Mouse (Mus musculus): ENCODE data around the gene Entr1. TPM values are rescaled to one million over a fixed set of nuclear protein-coding genes. Genes with fewer than 3 reads are reported as not detected.

Entr1 gene
- 81.4 and 86.0 TPM in 2 replicates for polyA plus RNA-seq (2015; fragmentation: Nextera tagmentation; extraction: Ambion mirVana)

GRCm38 (mm10) chr2:26389154-26389690 is at the start of gene Entr1, which contains the start of gene Pmpca:
Gene Entr1, minus strand, starts transcription at chr2:26389316.
Gene Pmpca, plus strand, starts transcription at chr2:26389339.
- Histone ChIP-seq H3K27ac (ENCODE audit: low read length) (peak within 1 kb of the TSS; percentile 43; the same call in 1 of the 2 replicates), H3K9ac (ENCODE audit: low read length) (peak within 1 kb of the TSS; percentile 90), H3K27me3 (ENCODE audit: control insufficient read depth, insufficient read depth, low read length) (no peaks in the 10 kb centered on the region), H3K4me1 (ENCODE audit: control insufficient read depth, insufficient read depth, low read length) (peaks cover 11% of the 10 kb centered on the region), H3K36me3 (ENCODE audit: control insufficient read depth, insufficient read depth) (peaks cover 52% of the 10 kb centered on the region), H3K4me2 (ENCODE audit: low read depth, low read length) (peak within 1 kb of the TSS; percentile 94), H3K9me3 (replicated peaks; ENCODE audit: control insufficient read depth, low read length) (no peaks in the 10 kb centered on the region), H3K4me3 (ENCODE audit: low read length) (peak within 1 kb of the TSS; percentile 92)
- under 1% methylated on average over 60 of the region's 60 CpGs for WGBS
- ATAC-seq (replicated peaks; ENCODE audit: extremely low read depth, insufficient read depth, low FRiP score), result peak; percentile 87

DNA sequence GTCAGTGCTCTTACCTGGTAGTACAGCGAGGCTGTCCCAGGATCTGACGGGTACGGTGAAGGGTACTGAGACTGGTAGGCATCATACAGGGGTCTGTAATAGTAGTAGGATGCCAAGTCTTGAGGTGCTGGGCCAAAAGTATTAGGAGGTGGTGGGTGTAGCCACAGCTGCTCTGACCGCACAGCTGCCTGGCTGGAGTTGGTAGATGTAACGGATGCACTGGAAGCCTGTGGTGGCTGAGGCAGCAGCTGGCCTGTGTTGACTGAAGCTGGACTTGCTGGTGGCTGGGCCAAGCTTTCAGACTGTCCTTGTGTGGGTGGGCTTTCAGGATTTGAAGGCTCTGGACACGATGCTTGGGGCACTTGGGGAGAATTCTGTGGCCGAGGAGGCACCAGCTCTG is 49.3 kb upstream of the Entr1 start:
- 84% methylated on average over 7 of the region's 7 CpGs for WGBS
- H3K4me3 ChIP-seq (ENCODE audit: low read length), result no peak overlapping the region
- 0 out of 2 replicates have a peak overlapping the region, but pooled peaks have one; percentile 17 for H3K9ac ChIP-seq (ENCODE audit: low read length)
- no peaks in the 10 kb centered on the region for H3K9me3 ChIP-seq (replicated peaks; ENCODE audit: control insufficient read depth, low read length)
- peaks cover 45% of the 10 kb centered on the region for H3K36me3 ChIP-seq (ENCODE audit: control insufficient read depth, insufficient read depth)
- no peak for ATAC-seq (replicated peaks; ENCODE audit: extremely low read depth, insufficient read depth, low FRiP score)
- H3K4me1 ChIP-seq (ENCODE audit: control insufficient read depth, insufficient read depth, low read length), result peaks cover 5% of the 10 kb centered on the region
- no peak overlapping the region for H3K4me2 ChIP-seq (ENCODE audit: low read depth, low read length)
- H3K27me3 ChIP-seq (ENCODE audit: control insufficient read depth, insufficient read depth, low read length), result no peaks in the 10 kb centered on the region
- H3K27ac ChIP-seq (ENCODE audit: low read length), result no peak overlapping the region

DNA sequence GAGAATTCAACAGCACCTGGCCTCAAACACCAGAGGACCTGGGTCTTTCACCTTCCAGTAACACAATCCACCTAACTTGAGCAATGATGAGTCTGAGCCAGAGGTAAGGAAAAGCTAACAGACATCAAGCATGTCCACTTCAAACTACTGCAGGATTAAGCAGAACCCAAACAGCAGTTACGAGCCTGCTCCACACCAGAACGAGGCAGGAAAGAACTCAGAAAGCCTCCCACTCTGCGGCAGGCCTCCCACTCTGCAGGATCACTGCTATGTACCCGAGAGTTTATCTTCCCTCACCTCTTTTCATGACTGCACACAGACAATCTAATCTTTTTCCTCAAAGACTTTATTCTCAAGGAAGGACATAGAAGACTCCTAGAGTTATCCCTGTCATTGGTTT is 48.1 kb upstream of the Entr1 start:
- no peak for ATAC-seq (replicated peaks; ENCODE audit: extremely low read depth, insufficient read depth, low FRiP score)
- Histone ChIP-seq H3K4me1 (ENCODE audit: control insufficient read depth, insufficient read depth, low read length) (no peaks in the 10 kb centered on the region; the same call in 1 of the 2 replicates), H3K9me3 (replicated peaks; ENCODE audit: control insufficient read depth, low read length) (no peaks in the 10 kb centered on the region), H3K36me3 (ENCODE audit: control insufficient read depth, insufficient read depth) (peaks cover 54% of the 10 kb centered on the region), H3K4me3 (ENCODE audit: low read length) (no peak overlapping the region), H3K27ac (ENCODE audit: low read length) (no peak overlapping the region), H3K4me2 (ENCODE audit: low read depth, low read length) (no peak overlapping the region), H3K27me3 (ENCODE audit: control insufficient read depth, insufficient read depth, low read length) (no peaks in the 10 kb centered on the region), H3K9ac (ENCODE audit: low read length) (0 out of 2 replicates have a peak overlapping the region, but pooled peaks have one; percentile 13)
- WGBS, result 56% methylated on average over 4 of the region's 4 CpGs

- peaks cover 51% of the 10 kb centered on the region for H3K36me3 ChIP-seq (ENCODE audit: control insufficient read depth, insufficient read depth)
- ATAC-seq (replicated peaks; ENCODE audit: extremely low read depth, insufficient read depth, low FRiP score), result no peak
- H3K4me3 ChIP-seq (ENCODE audit: low read length), result no peak overlapping the region
- no peaks in the 10 kb centered on the region for H3K9me3 ChIP-seq (replicated peaks; ENCODE audit: control insufficient read depth, low read length)
- H3K27me3 ChIP-seq (ENCODE audit: control insufficient read depth, insufficient read depth, low read length), result no peaks in the 10 kb centered on the region
- H3K4me2 ChIP-seq (ENCODE audit: low read depth, low read length), result no peak overlapping the region
- no peaks in the 10 kb centered on the region; the same call in 1 of the 2 replicates for H3K4me1 ChIP-seq (ENCODE audit: control insufficient read depth, insufficient read depth, low read length)
- no peak overlapping the region for H3K27ac ChIP-seq (ENCODE audit: low read length)
- 85% methylated on average over 7 of the region's 7 CpGs for WGBS
- no peak overlapping the region for H3K9ac ChIP-seq (ENCODE audit: low read length)
Observed at GRCm38 (mm10) chr2:26434791-26435572, 45.9 kb upstream of the Entr1 start.

- no peaks in the 10 kb centered on the region for H3K9me3 ChIP-seq (replicated peaks; ENCODE audit: control insufficient read depth, low read length)
- ATAC-seq (replicated peaks; ENCODE audit: extremely low read depth, insufficient read depth, low FRiP score), result no peak
- H3K4me1 ChIP-seq (ENCODE audit: control insufficient read depth, insufficient read depth, low read length), result no peaks in the 10 kb centered on the region
- H3K27me3 ChIP-seq (ENCODE audit: control insufficient read depth, insufficient read depth, low read length), result no peaks in the 10 kb centered on the region
- H3K36me3 ChIP-seq (ENCODE audit: control insufficient read depth, insufficient read depth), result peaks cover 67% of the 10 kb centered on the region
- no peak overlapping the region for H3K4me3 ChIP-seq (ENCODE audit: low read length)
- no peak overlapping the region for H3K27ac ChIP-seq (ENCODE audit: low read length)
- WGBS, result 95% methylated on average over 5 of the region's 5 CpGs
- no peak overlapping the region for H3K4me2 ChIP-seq (ENCODE audit: low read depth, low read length)
- no peak overlapping the region for H3K9ac ChIP-seq (ENCODE audit: low read length)
Observed at GRCm38 (mm10) chr2:26429851-26430250, 40.7 kb upstream of the Entr1 start.

DNA sequence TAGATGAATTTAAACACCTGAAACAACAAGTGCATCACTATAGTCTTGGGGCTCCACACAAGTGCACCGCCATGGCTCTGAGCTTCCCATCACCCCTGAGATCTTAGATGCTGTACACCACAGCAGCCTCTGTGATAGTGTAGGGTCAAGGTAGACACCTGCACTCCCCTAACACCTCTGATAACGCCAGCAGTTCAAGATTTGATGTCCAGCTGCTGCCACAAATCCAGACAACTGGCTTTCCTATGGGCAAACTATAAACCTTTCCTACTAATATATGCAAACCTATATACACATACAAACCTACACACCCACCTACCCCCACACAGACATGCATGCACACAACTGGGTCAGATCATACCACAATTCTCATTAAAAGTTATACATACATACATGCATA is 35.4 kb upstream of the Entr1 start:
- Histone ChIP-seq H3K36me3 (ENCODE audit: control insufficient read depth, insufficient read depth) (peaks cover 77% of the 10 kb centered on the region), H3K27ac (ENCODE audit: low read length) (no peak overlapping the region), H3K9ac (ENCODE audit: low read length) (no peak overlapping the region), H3K4me3 (ENCODE audit: low read length) (no peak overlapping the region), H3K4me2 (ENCODE audit: low read depth, low read length) (no peak overlapping the region), H3K9me3 (replicated peaks; ENCODE audit: control insufficient read depth, low read length) (no peaks in the 10 kb centered on the region), H3K4me1 (ENCODE audit: control insufficient read depth, insufficient read depth, low read length) (no peaks in the 10 kb centered on the region), H3K27me3 (ENCODE audit: control insufficient read depth, insufficient read depth, low read length) (no peaks in the 10 kb centered on the region)
- WGBS, result 98% methylated on average over 2 of the region's 2 CpGs
- ATAC-seq (replicated peaks; ENCODE audit: extremely low read depth, insufficient read depth, low FRiP score), result no peak

DNA sequence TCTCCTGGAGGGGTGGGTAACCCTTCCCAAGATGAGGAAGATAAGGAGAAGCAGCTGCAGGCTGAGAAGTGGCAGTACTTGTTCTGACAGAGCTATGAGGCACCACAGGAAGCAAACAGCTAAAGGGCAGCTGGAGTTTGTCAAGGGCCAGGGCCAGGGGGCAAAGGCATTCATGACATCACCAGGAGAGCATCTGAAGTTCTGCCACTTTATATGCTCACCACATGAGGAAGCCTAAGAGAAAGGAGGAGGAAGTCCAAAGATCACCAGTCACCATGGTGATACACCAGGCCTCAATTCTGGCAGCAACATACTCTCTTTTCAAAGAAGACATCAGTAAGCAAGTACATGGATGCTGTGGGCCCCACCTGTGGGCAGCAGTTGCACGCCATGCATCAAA is 34.0 kb upstream of the Entr1 start:
- no peaks in the 10 kb centered on the region for H3K9me3 ChIP-seq (replicated peaks; ENCODE audit: control insufficient read depth, low read length)
- no peaks in the 10 kb centered on the region for H3K27me3 ChIP-seq (ENCODE audit: control insufficient read depth, insufficient read depth, low read length)
- H3K36me3 ChIP-seq (ENCODE audit: control insufficient read depth, insufficient read depth), result peaks cover 69% of the 10 kb centered on the region
- no peaks in the 10 kb centered on the region for H3K4me1 ChIP-seq (ENCODE audit: control insufficient read depth, insufficient read depth, low read length)
- ATAC-seq (replicated peaks; ENCODE audit: extremely low read depth, insufficient read depth, low FRiP score), result no peak
- WGBS, result 85% methylated on average over 1 of the region's 1 CpGs
- H3K9ac ChIP-seq (ENCODE audit: low read length), result no peak overlapping the region
- no peak overlapping the region for H3K27ac ChIP-seq (ENCODE audit: low read length)
- no peak overlapping the region for H3K4me3 ChIP-seq (ENCODE audit: low read length)
- no peak overlapping the region for H3K4me2 ChIP-seq (ENCODE audit: low read depth, low read length)

- Histone ChIP-seq H3K27me3 (ENCODE audit: control insufficient read depth, insufficient read depth, low read length) (no peaks in the 10 kb centered on the region), H3K4me2 (ENCODE audit: low read depth, low read length) (no peak overlapping the region), H3K4me1 (ENCODE audit: control insufficient read depth, insufficient read depth, low read length) (no peaks in the 10 kb centered on the region), H3K4me3 (ENCODE audit: low read length) (no peak overlapping the region), H3K36me3 (ENCODE audit: control insufficient read depth, insufficient read depth) (peaks cover 64% of the 10 kb centered on the region), H3K9ac (ENCODE audit: low read length) (no peak overlapping the region), H3K9me3 (replicated peaks; ENCODE audit: control insufficient read depth, low read length) (no peaks in the 10 kb centered on the region), H3K27ac (ENCODE audit: low read length) (no peak overlapping the region)
- WGBS, result 95% methylated on average over 2 of the region's 2 CpGs
- no peak for ATAC-seq (replicated peaks; ENCODE audit: extremely low read depth, insufficient read depth, low FRiP score)
Observed at GRCm38 (mm10) chr2:26421969-26422368, 32.9 kb upstream of the Entr1 start.

GRCm38 (mm10) chr2:26418120-26418519 is 29.0 kb upstream of the Entr1 start:
- Histone ChIP-seq H3K4me2 (ENCODE audit: low read depth, low read length) (no peak overlapping the region), H3K4me1 (ENCODE audit: control insufficient read depth, insufficient read depth, low read length) (no peaks in the 10 kb centered on the region), H3K36me3 (ENCODE audit: control insufficient read depth, insufficient read depth) (peaks cover 45% of the 10 kb centered on the region), H3K27ac (ENCODE audit: low read length) (no peak overlapping the region), H3K4me3 (ENCODE audit: low read length) (no peak overlapping the region), H3K9ac (ENCODE audit: low read length) (no peak overlapping the region), H3K27me3 (ENCODE audit: control insufficient read depth, insufficient read depth, low read length) (no peaks in the 10 kb centered on the region), H3K9me3 (replicated peaks; ENCODE audit: control insufficient read depth, low read length) (no peaks in the 10 kb centered on the region)
- no peak for ATAC-seq (replicated peaks; ENCODE audit: extremely low read depth, insufficient read depth, low FRiP score)
- 72% methylated on average over 1 of the region's 1 CpGs for WGBS
